ENCODE assay signal across 12 mouse cellular contexts in genomic region chr6:117060688-117061087, GRCm38 (mm10).
DNase-seq lines count a peak whose midpoint lies in the region; ATAC-seq and TF ChIP-seq lines count a peak whose summit lies in the region.
"Had no signal": no experiment of that assay in that cellular context is flagged by ENCODE, and none has a peak within 500 bp of the region (broad histone marks: within the 10 kb centered on the region; RNA-seq: fewer than 3 reads in every experiment).

No protein-coding gene starts in this region.

- no peaks in the 10 kb centered on the region for H3K36me3 ChIP-seq in heart, embryonic 11.5 days (ENCODE audit: control insufficient read depth, insufficient read depth, low read length)
- H3K36me3 ChIP-seq in forebrain, embryonic 12.5 days (replicated peaks), result no peaks in the 10 kb centered on the region
- H3K36me3 ChIP-seq: limb, embryonic 13.5 days had no signal

- H3K4me2 ChIP-seq in heart, embryonic 11.5 days, result no peak overlapping the region
- no peak overlapping the region for H3K4me2 ChIP-seq in forebrain, embryonic 12.5 days
- H3K4me2 ChIP-seq: limb, embryonic 13.5 days; lung, embryonic 14.5 days had no signal

- no peak overlapping the region for H3K9ac ChIP-seq in heart, embryonic 11.5 days (ENCODE audit: low read depth, low read length)
- no peak overlapping the region for H3K9ac ChIP-seq in forebrain, embryonic 12.5 days
- H3K9ac ChIP-seq: limb, embryonic 13.5 days; lung, embryonic 14.5 days had no signal

- no peak for ATAC-seq in heart, embryonic 11.5 days (replicated peaks; ENCODE audit: insufficient number of reproducible peaks, low FRiP score, low TSS enrichment)
- no peak for ATAC-seq in forebrain, embryonic 12.5 days (ENCODE audit: low FRiP score)
- ATAC-seq: intestine, embryonic 16.5 days had no signal

- H3K4me1 ChIP-seq in heart, embryonic 11.5 days (ENCODE audit: control insufficient read depth, insufficient read depth, low read length), result no peaks in the 10 kb centered on the region
- no peaks in the 10 kb centered on the region for H3K4me1 ChIP-seq in forebrain, embryonic 12.5 days
- H3K4me1 ChIP-seq: limb, embryonic 13.5 days had no signal

- no peaks in the 10 kb centered on the region for H3K9me3 ChIP-seq in heart, embryonic 11.5 days (replicated peaks; ENCODE audit: control insufficient read depth, low read length)
- no peaks in the 10 kb centered on the region for H3K9me3 ChIP-seq in forebrain, embryonic 12.5 days
- H3K9me3 ChIP-seq: limb, embryonic 13.5 days had no signal

- H3K27me3 ChIP-seq in heart, embryonic 11.5 days (ENCODE audit: control insufficient read depth, insufficient read depth, low read length), result peaks cover 3% of the 10 kb centered on the region; the same call in 1 of the 2 replicates
- no peaks in the 10 kb centered on the region for H3K27me3 ChIP-seq in forebrain, embryonic 12.5 days

- WGBS in heart, embryonic 11.5 days (ENCODE audit: insufficient replicate concordance), result 83% methylated on average over 3 of the region's 3 CpGs
- WGBS in forebrain, embryonic 12.5 days, result 90% methylated on average over 3 of the region's 3 CpGs

- H3K4me3 ChIP-seq in heart, embryonic 11.5 days (ENCODE audit: low read depth, low read length), result no peak overlapping the region
- no peak overlapping the region for H3K4me3 ChIP-seq in forebrain, embryonic 12.5 days (replicated peaks)
- H3K4me3 ChIP-seq: limb, embryonic 13.5 days had no signal

- no peak for TF ChIP-seq CTCF in brain, embryonic 14.5 days (IDR thresholded peaks at IDR 0.05; ENCODE audit: borderline replicate concordance, extremely low read depth, insufficient read depth, insufficient read length)

- no peak overlapping the region for H3K27ac ChIP-seq in heart, embryonic 11.5 days (ENCODE audit: low read depth, low read length)
- H3K27ac ChIP-seq in forebrain, embryonic 12.5 days, result no peak overlapping the region
- H3K27ac ChIP-seq: limb, embryonic 13.5 days; stomach, postnatal 0 days had no signal

- TF ChIP-seq POLR2A in brain, embryonic 14.5 days (IDR thresholded peaks at IDR 0.05; ENCODE audit: borderline replicate concordance, extremely low read depth, insufficient read depth, insufficient read length, poor library complexity, severe bottlenecking), result no peak

- peak; percentile 95 for DNase-seq in heart, adult 11 months
- DNase-seq in ovary, adult 18-20 months (ENCODE audit: low spot score), result peak; percentile 60
- DNase-seq in ovary, postnatal 10 days (ENCODE audit: low spot score), result no peak
- peak; percentile 43 for DNase-seq in brain, embryonic 14.5 days (ENCODE audit: low read depth)
- DNase-seq in skeletal muscle tissue, adult 2 months (ENCODE audit: low read depth, low spot score), result peak; percentile 33
- DNase-seq: cerebellum, adult 9-11 months; lung, embryonic 14.5 days had no signal
